Mouse (Mus musculus): Measurements from ENCODE around the gene Rasl11b. TPM values are rescaled to one million over a fixed set of nuclear protein-coding genes. Genes with fewer than 3 reads are reported as not detected.

The Rasl11b gene
- polyA plus RNA-seq, 1 experiment, result 8.0 TPM

- H3K36me3 ChIP-seq (ENCODE audit: control insufficient read depth, insufficient read depth, low read length, poor library complexity, severe bottlenecking), result no peaks in the 10 kb centered on the region
- no peak overlapping the region for H3K9ac ChIP-seq (ENCODE audit: low read depth, poor library complexity, severe bottlenecking)
- H3K27me3 ChIP-seq (ENCODE audit: control insufficient read depth, insufficient read depth, low read length, poor library complexity, severe bottlenecking), result no peaks in the 10 kb centered on the region
- TF ChIP-seq EP300 (IDR thresholded peaks at IDR 0.05; ENCODE audit: insufficient read depth, low read depth, low read length) (no peak), POLR2A (IDR thresholded peaks at IDR 0.05; ENCODE audit: insufficient read depth, low read length) (no peak), CTCF (IDR thresholded peaks at IDR 0.05; ENCODE audit: low read depth, low read length) (no peak)
- no peak overlapping the region for H3K27ac ChIP-seq (ENCODE audit: insufficient read depth, low read length)
- H3K9me3 ChIP-seq (replicated peaks; ENCODE audit: control insufficient read depth, insufficient read depth, low read length, poor library complexity, severe bottlenecking), result no peaks in the 10 kb centered on the region
- peaks cover 6% of the 10 kb centered on the region for H3K4me1 ChIP-seq (ENCODE audit: control insufficient read depth, insufficient read depth, low read length)
- no peak overlapping the region for H3K4me3 ChIP-seq (ENCODE audit: low read depth, low read length)
Observed at GRCm38 (mm10) chr5:74218524-74218923, 23.4 kb downstream of the Rasl11b start.

GRCm38 (mm10) chr5:74222626-74223025, 27.5 kb downstream of the Rasl11b start:
- Histone ChIP-seq H3K36me3 (ENCODE audit: control insufficient read depth, insufficient read depth, low read length, poor library complexity, severe bottlenecking) (no peaks in the 10 kb centered on the region), H3K4me3 (ENCODE audit: low read depth, low read length) (no peak overlapping the region), H3K9ac (ENCODE audit: low read depth, poor library complexity, severe bottlenecking) (no peak overlapping the region), H3K27ac (ENCODE audit: insufficient read depth, low read length) (no peak overlapping the region), H3K9me3 (replicated peaks; ENCODE audit: control insufficient read depth, insufficient read depth, low read length, poor library complexity, severe bottlenecking) (no peaks in the 10 kb centered on the region), H3K4me1 (ENCODE audit: control insufficient read depth, insufficient read depth, low read length) (no peaks in the 10 kb centered on the region), H3K27me3 (ENCODE audit: control insufficient read depth, insufficient read depth, low read length, poor library complexity, severe bottlenecking) (no peaks in the 10 kb centered on the region)
- no peak for TF ChIP-seq POLR2A (IDR thresholded peaks at IDR 0.05; ENCODE audit: insufficient read depth, low read length)
- no peak for TF ChIP-seq EP300 (IDR thresholded peaks at IDR 0.05; ENCODE audit: insufficient read depth, low read depth, low read length)
- no peak for TF ChIP-seq CTCF (IDR thresholded peaks at IDR 0.05; ENCODE audit: low read depth, low read length)

GRCm38 (mm10) chr5:74224480-74224879, 29.4 kb downstream of the Rasl11b start:
- no peak for TF ChIP-seq EP300 (IDR thresholded peaks at IDR 0.05; ENCODE audit: insufficient read depth, low read depth, low read length)
- TF ChIP-seq CTCF (IDR thresholded peaks at IDR 0.05; ENCODE audit: low read depth, low read length), result no peak
- TF ChIP-seq POLR2A (IDR thresholded peaks at IDR 0.05; ENCODE audit: insufficient read depth, low read length), result no peak
- H3K9ac ChIP-seq (ENCODE audit: low read depth, poor library complexity, severe bottlenecking), result no peak overlapping the region
- H3K4me1 ChIP-seq (ENCODE audit: control insufficient read depth, insufficient read depth, low read length), result no peaks in the 10 kb centered on the region
- no peaks in the 10 kb centered on the region for H3K36me3 ChIP-seq (ENCODE audit: control insufficient read depth, insufficient read depth, low read length, poor library complexity, severe bottlenecking)
- no peak overlapping the region for H3K27ac ChIP-seq (ENCODE audit: insufficient read depth, low read length)
- H3K9me3 ChIP-seq (replicated peaks; ENCODE audit: control insufficient read depth, insufficient read depth, low read length, poor library complexity, severe bottlenecking), result no peaks in the 10 kb centered on the region
- no peaks in the 10 kb centered on the region for H3K27me3 ChIP-seq (ENCODE audit: control insufficient read depth, insufficient read depth, low read length, poor library complexity, severe bottlenecking)
- H3K4me3 ChIP-seq (ENCODE audit: low read depth, low read length), result no peak overlapping the region

- H3K9ac ChIP-seq (ENCODE audit: low read depth, poor library complexity, severe bottlenecking), result no peak overlapping the region
- TF ChIP-seq POLR2A (IDR thresholded peaks at IDR 0.05; ENCODE audit: insufficient read depth, low read length) (no peak), EP300 (IDR thresholded peaks at IDR 0.05; ENCODE audit: insufficient read depth, low read depth, low read length) (no peak), CTCF (IDR thresholded peaks at IDR 0.05; ENCODE audit: low read depth, low read length) (no peak)
- no peak overlapping the region for H3K4me3 ChIP-seq (ENCODE audit: low read depth, low read length)
- no peaks in the 10 kb centered on the region for H3K4me1 ChIP-seq (ENCODE audit: control insufficient read depth, insufficient read depth, low read length)
- H3K9me3 ChIP-seq (replicated peaks; ENCODE audit: control insufficient read depth, insufficient read depth, low read length, poor library complexity, severe bottlenecking), result no peaks in the 10 kb centered on the region
- no peaks in the 10 kb centered on the region for H3K36me3 ChIP-seq (ENCODE audit: control insufficient read depth, insufficient read depth, low read length, poor library complexity, severe bottlenecking)
- no peaks in the 10 kb centered on the region for H3K27me3 ChIP-seq (ENCODE audit: control insufficient read depth, insufficient read depth, low read length, poor library complexity, severe bottlenecking)
- no peak overlapping the region for H3K27ac ChIP-seq (ENCODE audit: insufficient read depth, low read length)
Observed at GRCm38 (mm10) chr5:74226183-74226582, 31.1 kb downstream of the Rasl11b start.

- H3K4me3 ChIP-seq (ENCODE audit: low read depth, low read length), result no peak overlapping the region
- no peaks in the 10 kb centered on the region for H3K9me3 ChIP-seq (replicated peaks; ENCODE audit: control insufficient read depth, insufficient read depth, low read length, poor library complexity, severe bottlenecking)
- no peaks in the 10 kb centered on the region for H3K4me1 ChIP-seq (ENCODE audit: control insufficient read depth, insufficient read depth, low read length)
- no peak overlapping the region for H3K27ac ChIP-seq (ENCODE audit: insufficient read depth, low read length)
- TF ChIP-seq EP300 (IDR thresholded peaks at IDR 0.05; ENCODE audit: insufficient read depth, low read depth, low read length), result no peak
- TF ChIP-seq POLR2A (IDR thresholded peaks at IDR 0.05; ENCODE audit: insufficient read depth, low read length), result no peak
- TF ChIP-seq CTCF (IDR thresholded peaks at IDR 0.05; ENCODE audit: low read depth, low read length), result no peak
- H3K36me3 ChIP-seq (ENCODE audit: control insufficient read depth, insufficient read depth, low read length, poor library complexity, severe bottlenecking), result no peaks in the 10 kb centered on the region
- no peak overlapping the region for H3K9ac ChIP-seq (ENCODE audit: low read depth, poor library complexity, severe bottlenecking)
- H3K27me3 ChIP-seq (ENCODE audit: control insufficient read depth, insufficient read depth, low read length, poor library complexity, severe bottlenecking), result no peaks in the 10 kb centered on the region
Observed at GRCm38 (mm10) chr5:74227352-74227751, 32.3 kb downstream of the Rasl11b start.

GRCm38 (mm10) chr5:74228938-74229337, 33.9 kb downstream of the Rasl11b start:
- no peaks in the 10 kb centered on the region for H3K4me1 ChIP-seq (ENCODE audit: control insufficient read depth, insufficient read depth, low read length)
- no peak overlapping the region for H3K9ac ChIP-seq (ENCODE audit: low read depth, poor library complexity, severe bottlenecking)
- no peaks in the 10 kb centered on the region for H3K9me3 ChIP-seq (replicated peaks; ENCODE audit: control insufficient read depth, insufficient read depth, low read length, poor library complexity, severe bottlenecking)
- H3K27ac ChIP-seq (ENCODE audit: insufficient read depth, low read length), result no peak overlapping the region
- no peaks in the 10 kb centered on the region for H3K36me3 ChIP-seq (ENCODE audit: control insufficient read depth, insufficient read depth, low read length, poor library complexity, severe bottlenecking)
- TF ChIP-seq EP300 (IDR thresholded peaks at IDR 0.05; ENCODE audit: insufficient read depth, low read depth, low read length) (no peak), CTCF (IDR thresholded peaks at IDR 0.05; ENCODE audit: low read depth, low read length) (no peak), POLR2A (IDR thresholded peaks at IDR 0.05; ENCODE audit: insufficient read depth, low read length) (no peak)
- no peak overlapping the region for H3K4me3 ChIP-seq (ENCODE audit: low read depth, low read length)
- no peaks in the 10 kb centered on the region for H3K27me3 ChIP-seq (ENCODE audit: control insufficient read depth, insufficient read depth, low read length, poor library complexity, severe bottlenecking)
